Mouse (Mus musculus) kidney, postnatal 4 days (tissue): ENCODE results near the gene Map1a.

ENCODE experiments used
- DNase-seq, 2 experiments: peaks; one replicate each; pipeline ENCODE4 v3.0.0; 2021; ENCODE audit warnings: mixed read lengths in 2 of 2

The Map1a gene

GRCm38 (mm10) chr2:121316278-121316677, 26.9 kb downstream of the Map1a start:
- DNase-seq: no peak

DNA sequence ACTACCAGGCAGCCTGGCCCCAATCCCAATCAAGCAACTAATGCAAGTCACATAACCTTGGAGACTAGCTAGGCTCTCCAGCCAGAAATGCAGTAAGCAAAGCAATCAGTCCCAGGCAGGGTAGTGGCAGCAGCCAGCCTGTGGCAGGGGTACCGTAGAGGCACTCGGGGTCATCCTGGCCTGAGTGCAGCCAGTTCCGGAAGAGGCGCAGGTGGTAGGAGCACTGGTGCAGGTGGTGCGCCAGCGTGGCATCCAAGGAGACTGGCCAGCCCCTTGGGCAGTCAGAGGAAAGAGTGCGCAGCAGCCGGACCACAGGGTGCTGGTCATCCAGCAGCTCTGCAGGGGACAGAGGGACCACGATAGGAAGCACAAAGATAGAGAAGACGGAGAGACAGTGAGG, 33.6 kb downstream of the Map1a start:
- DNase-seq: no peak

- DNase-seq: no peak
These were observed 34.5 kb downstream of the Map1a start for GRCm38 (mm10) chr2:121323693-121324470.

DNA sequence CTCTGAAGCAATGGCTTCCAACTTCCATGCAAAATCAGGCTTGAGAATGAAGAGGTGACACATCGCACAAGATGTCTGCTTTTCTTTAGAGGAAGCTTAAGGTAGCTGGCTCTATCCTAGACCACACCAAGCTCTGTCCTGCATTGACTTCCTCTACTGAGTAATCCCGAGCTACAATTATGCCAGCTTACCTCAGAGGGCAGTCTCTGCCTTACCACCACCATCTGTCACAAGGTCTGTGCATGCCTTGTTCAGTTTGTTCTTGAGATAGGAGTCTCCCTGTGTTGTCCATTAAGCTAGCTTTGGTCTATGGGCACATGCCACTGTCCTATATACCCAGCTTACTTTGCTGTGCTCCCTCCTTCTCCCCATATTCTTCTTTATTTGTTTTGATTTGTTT, 40.1 kb downstream of the Map1a start:
- no peak for DNase-seq

DNA sequence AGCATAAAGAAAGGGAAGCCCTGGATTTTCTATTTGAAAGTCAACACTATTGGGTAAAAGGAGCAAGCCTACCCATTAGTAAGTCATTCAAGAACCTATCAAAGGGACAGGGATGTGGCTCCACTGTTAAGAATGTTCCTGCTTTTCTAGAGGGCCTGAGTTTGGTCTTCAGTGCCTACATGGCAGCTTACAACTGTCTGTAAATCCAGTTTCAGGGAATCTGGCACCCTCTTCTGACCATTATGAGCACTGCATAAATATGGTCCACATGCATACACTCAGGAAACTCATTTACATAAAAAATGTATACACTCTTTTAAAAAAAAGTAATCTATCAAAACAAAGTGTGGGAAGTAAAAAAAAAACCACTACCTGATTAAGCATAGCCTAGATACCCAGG, 49.7 kb downstream of the Map1a start:
- no peak for DNase-seq

- DNase-seq: no peak
These were observed 63.8 kb downstream of the Map1a start for GRCm38 (mm10) chr2:121353156-121353555.

DNA sequence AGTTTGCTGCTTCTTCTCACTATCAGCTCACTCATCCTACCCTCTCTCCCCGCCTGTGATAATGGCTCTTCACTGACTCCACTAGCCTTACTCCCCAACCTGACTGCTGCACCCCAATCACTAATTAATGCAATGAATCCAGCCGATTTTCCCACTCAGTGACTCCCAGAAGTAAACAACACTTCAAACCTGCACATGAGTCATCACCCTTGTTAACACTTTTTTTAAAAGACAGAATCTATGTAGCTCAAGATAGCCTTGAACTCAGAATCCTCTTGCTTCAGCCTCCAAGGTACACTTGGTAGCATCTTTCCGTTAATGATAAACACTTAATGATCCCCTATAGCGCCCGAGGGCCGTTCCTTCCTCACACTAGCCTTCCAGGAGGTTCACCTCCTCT, 65.0 kb downstream of the Map1a start:
- no peak for DNase-seq

GRCm38 (mm10) chr2:121354820-121355592, 65.6 kb downstream of the Map1a start, which contains the start of gene Ppip5k1:
Gene Ppip5k1 (minus strand): TSS chr2:121355396.
- peak; percentile 98 to 99 for DNase-seq

DNA sequence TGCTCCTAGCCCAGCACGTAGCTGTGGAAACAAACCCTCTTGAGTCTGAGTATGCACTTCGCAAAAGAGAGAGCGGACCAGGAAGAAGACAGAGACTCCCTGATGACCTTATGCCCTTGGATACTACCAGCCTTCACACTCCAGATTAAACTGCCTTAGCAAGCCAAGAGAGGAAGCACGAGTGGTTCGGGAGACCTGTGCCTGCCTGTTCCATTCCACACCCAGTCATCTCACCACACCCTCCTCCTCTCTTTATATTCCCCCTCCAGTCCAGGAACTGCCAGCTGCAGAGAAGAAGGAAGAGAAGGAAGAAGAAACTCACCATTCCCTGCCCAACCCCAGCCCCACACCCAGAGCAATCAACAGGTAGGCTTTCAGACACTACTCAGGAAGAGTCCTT, 68.1 kb downstream of the Map1a start, which contains the start of gene Ckmt1:
Gene Ckmt1 (plus strand): TSS at position 221 of the 400 bp plus-strand sequence.
- no peak for DNase-seq

- no peak for DNase-seq
These were observed 68.6 kb downstream of the Map1a start for GRCm38 (mm10) chr2:121357961-121358360.

DNA sequence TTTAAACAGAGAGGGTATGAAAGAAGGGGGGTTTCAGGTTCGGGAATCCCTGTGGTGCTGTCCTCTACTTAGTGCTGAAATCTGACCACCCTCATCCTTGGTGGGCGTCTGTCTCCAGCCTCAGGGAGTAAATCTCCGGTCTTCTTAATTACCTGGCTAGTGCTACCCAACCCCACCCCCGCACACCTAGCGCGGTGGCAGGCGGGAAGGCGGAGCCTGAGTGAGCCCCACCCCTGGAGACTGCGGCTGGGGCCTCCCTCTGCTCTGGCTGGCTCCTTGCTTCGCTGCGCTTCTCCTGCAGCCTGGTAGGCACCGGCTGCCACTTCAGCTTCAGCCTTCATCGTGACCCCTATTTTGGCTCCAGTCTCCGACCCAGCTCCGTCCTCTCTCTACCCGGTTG, 69.0 kb downstream of the Map1a start:
- DNase-seq: peak; percentile 75 to 82

DNA sequence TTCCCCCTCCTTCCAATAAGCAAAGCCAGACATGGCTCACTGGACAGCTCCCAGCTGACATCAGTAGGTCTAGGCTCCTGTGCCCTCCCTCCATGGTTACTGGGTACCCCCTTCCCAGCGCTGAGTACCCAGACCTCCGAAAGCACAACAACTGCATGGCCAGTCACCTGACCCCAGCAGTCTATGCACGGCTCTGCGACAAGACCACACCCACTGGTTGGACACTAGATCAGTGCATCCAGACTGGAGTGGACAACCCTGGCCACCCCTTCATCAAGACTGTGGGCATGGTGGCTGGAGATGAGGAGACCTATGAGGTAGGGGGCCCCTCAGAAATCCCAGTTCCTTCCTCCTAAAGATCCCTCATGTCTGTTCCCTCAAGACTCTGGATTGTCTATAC, 70.1 kb downstream of the Map1a start:
- no peak for DNase-seq
